Mouse (Mus musculus) left cerebral cortex, adult 18-20 months (tissue): Measurements from ENCODE around the gene Myh3. TPM values are rescaled to one million over a fixed set of nuclear protein-coding genes. Genes with fewer than 3 reads are reported as not detected.

Experiments used
- DNase-seq, 2 experiments: peaks; one replicate each; pipeline ENCODE4 v3.0.0; 2021 to 2022; ENCODE audit warnings: low spot score in 2 of 2, mixed read lengths in 1 of 2
- total RNA-seq, 2 experiments: library from RNA; stranded (reverse); gene quantifications; 2 replicates each; pipeline ENCODE4 v1.2.3; 2021

Gene Myh3
- total RNA-seq, 2 experiments from 2014 or later: 4.1 to 4.2 TPM

GRCm38 (mm10) chr11:67104242-67104641, 26.1 kb downstream of the Myh3 start:
- no peak for DNase-seq

DNA sequence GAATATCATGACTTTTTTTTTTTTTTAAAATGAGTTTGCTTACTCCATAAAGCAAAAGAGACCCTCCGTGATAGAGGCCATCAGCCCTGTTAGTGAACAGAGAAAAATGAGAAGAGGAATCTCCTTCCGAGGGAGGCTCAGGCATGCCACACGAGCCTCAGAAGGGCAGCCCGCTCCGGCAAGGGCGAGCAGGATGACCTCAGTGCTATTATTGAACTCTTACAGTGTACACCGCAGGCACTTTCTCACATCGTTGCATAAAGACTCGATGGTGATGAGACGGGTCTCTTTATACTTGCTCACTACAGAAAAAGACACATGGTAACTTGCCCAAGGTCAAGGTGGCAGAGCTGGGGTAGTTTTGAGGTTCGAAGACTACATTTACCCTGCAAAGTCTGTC, 26.6 kb downstream of the Myh3 start:
- DNase-seq: no peak

GRCm38 (mm10) chr11:67105689-67106088, 27.6 kb downstream of the Myh3 start:
- DNase-seq: no peak

- DNase-seq: no peak
Measured at GRCm38 (mm10) chr11:67106973-67107372, 28.9 kb downstream of the Myh3 start.

DNA sequence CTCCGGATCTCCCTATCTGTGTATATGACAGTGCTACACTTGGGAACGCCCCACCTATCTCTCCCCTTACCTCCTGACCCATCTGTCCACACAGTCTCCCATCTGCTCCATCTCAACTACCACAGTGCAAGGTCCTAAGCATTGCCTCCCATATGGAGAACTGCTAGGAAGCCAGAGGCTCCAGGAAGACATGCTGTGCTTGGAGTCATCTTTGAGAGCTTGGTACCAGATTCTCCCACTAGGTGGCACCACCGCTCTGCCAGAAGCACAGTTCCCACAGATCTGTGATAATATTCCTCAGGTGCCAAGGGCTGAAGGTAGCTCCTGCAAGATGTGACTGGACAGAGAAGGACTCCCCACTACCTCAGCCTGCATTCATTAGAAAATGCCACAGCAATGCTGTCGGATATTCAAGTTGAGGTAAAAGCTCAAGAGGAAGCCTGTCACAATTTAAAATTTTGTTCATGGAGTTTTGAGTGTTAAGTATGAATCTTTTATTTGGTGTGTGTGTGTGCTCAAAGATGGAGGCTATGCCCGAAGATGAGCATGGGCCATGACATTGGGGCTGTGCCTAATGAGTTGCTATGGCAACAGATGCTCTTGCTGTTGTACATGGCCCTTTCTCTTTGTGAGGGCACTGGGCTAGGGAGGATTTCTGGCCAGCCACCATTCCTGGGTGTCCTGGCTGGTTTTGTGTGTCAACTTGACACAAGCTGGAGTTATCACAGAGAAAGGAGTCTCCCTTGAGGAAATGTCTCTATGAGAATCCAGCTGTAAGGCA, 32.3 kb downstream of the Myh3 start:
- peak; percentile 86 to 92 for DNase-seq

DNA sequence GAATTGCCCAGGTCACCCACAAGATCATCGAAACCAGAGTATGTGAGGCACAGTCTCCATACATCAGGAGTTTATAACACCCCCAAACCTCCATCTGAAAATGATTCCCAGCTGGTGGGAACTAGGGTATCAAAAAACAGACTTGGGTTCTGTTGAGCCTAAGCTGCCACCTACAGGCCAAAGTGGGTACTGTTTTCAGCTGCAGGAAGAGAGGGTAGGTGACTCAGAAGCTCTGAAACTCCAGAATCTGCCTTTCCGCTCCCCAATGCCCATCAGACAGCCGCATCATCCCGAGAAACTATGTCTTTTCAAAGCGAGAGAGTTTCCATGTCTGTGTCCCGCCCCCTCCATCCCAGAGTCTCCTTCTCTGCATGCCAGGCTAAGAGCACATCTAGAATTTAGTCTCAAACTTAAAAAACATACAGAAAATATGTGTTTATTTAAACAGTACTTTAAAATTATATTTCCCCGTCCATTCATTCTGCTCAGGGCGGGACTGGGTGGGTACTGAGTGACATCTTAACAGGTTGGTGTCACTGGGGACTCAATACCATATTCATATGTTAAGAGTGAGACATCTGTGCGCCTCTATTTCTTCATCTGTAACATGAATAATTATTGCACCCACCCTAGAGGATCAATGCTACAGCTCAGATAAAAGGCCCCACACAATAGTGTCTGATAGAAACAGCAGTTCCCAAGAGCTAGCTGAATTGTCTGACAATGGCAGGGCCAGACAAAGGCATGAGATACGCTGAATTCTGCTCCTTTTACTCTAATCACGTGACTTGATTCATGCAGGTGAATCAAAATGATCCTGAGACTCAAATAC, 34.1 kb downstream of the Myh3 start:
- DNase-seq: peak; percentile 68 to 84

GRCm38 (mm10) chr11:67112851-67113202, 34.7 kb downstream of the Myh3 start:
- DNase-seq: peak; percentile 73 to 87

DNA sequence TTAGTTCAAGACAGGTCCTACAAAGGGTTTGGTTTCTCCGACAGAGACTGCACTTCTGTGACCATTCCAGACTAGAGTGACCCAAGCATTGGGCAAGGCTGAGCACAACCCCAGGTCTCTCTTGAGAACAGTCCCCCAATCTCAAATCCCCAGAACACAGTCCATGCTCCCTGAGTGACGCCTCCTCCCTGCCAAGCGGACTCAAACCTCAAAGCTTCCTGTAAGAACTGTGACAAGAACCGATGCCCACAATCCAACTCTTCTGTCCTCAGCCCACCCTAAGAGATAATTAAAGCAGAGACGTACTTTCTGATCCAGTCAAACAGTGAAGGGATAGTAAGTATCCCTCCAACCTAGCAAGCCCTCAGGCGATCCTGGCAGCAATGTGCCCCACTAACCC, 35.3 kb downstream of the Myh3 start:
- no peak for DNase-seq

DNA sequence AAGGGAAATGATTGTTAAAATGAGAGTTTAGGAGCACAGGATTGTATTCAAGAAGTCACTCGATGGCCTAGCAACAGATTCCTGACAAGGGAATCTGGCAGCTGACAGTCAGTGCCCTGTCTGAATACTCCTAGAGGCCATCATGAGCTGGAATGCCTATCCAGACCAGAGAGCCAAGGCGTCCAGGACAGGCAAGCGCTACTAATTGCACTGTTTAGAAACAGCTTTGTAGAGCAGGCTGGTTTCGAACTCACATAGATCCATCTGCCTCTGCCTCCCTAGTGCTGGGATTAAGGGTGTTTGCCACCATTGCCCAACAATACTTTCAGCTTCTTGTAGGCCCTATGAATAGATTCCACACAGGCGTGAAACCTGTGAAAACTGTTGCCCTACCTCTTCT, 36.2 kb downstream of the Myh3 start:
- DNase-seq: no peak

GRCm38 (mm10) chr11:67114901-67115300, 36.8 kb downstream of the Myh3 start:
- no peak for DNase-seq

DNA sequence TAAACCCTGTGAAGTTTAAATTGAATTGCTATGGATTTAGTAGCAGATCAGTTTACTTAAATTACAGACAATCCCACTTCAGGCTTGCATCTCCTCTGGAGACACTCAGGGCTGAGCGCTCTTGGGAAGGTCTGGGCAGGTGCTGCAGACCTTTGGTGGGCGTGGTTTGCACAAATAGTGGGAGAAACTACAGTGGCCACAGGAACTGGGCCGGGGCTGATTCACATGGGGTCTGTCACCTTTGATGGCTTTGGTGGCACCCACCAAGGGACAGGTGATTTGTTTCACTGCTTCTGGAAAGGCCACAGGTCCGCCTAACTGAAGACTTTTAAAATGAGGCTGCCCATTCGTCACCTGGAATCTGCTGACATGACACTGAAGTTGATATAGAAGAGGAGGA, 38.6 kb downstream of the Myh3 start:
- DNase-seq: no peak

DNA sequence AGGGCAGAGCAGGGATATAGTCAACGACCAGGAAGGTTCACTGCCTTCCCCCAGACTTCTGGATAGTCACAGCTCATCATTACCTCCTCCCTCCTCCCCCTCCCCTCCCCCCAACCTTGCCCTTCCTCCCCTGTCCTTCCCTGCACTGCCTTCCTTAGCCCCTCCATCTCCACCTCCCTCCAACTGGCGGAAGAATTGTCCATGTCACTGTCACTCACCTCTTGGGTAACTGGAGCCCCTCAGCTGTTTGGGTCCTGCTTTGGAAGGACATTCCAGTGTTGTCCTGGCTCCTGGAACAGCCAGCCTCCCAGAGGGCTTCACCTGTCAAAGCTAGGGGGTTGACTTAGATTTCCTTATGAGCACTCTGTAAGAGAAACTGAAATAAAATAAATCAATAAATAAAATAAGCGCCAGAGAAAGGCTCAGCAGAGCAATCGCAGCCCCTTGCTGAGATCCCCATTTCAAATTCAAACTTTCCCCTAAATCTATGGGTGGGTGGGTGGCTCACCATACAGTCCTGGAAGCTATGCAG, 41.5 kb downstream of the Myh3 start:
- no peak for DNase-seq

- no peak for DNase-seq
Measured at GRCm38 (mm10) chr11:67120697-67121294, 42.7 kb downstream of the Myh3 start.

DNA sequence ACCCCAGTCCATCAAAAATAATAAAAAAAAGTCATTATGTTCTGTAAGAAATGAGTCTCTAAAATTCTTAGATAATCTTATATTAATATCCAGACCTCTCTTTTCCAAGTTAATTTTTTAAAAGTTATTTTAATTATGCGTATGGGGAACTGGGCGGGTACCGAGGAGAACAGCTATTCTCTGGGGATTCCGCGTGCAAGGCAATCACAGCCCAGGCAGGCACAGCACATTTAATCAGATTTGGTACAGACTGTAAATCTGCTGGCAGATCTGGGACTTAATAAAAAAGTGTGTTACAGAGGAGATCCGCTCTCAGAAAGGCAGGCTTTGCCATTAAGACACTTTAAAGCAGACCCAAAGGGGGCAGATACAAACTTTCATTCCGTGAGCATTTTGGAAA, 46.8 kb downstream of the Myh3 start:
- DNase-seq: no peak

GRCm38 (mm10) chr11:67125361-67125760, 47.3 kb downstream of the Myh3 start:
- DNase-seq: peak; percentile 69 to 82

DNA sequence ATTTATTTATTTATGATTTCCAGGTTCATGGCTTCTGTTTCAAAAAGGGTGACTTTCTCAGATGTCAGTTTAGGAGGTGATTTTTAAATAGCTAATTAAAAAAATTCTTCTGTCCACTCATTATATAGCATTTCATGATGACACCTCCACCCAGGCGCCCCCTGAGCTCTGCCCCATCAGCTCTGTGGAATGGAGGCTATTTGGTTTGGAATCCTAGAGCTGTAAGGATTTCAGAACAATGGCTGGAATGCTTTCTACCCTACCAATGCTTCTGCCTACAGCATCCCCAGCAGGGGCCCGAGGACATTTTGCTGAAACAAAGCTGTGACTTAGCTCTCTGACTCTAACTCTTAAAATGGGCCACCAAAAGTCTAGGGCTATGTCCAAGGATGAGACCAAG, 55.4 kb downstream of the Myh3 start:
- no peak for DNase-seq

- no peak for DNase-seq
Measured at GRCm38 (mm10) chr11:67134654-67135053, 56.6 kb downstream of the Myh3 start.

DNA sequence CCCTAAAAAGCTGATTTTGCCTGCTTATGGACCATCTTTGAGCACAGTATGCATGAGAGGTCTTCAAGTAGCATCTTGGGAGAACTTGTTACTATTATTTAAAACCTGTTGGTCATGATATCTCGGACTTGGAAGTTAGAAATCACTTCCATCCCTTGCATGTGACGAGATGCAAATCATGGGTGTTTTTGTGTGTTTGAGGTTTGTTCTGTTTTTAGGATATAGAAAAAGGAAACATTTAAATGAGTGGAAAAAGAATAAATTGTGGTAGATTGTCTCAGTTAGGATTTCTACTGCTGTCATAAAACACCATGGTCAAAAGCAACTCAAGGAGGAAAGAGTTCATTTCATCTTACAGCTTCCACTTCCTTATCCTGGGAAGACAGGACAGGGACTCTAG, 57.4 kb downstream of the Myh3 start:
- no peak for DNase-seq

DNA sequence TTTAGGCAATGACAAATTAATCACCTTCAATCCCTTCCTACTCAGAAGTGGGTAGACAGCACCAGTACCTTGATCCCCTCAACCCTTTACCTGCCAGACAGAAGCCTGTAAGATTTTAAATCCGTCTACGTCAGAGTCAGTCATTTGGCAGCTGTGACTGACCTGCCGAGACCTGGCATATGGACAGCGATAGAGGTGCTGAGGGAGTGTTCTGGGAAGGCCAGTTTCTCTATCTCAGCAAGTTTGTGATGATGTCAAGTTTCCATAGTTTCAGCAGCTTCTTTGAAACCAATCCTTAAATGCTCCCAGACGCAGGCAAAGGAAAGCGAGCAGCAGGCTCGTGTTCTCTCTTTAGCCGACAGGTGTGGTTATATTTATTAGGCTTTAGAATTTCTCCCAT, 61.5 kb downstream of the Myh3 start:
- no peak for DNase-seq

DNA sequence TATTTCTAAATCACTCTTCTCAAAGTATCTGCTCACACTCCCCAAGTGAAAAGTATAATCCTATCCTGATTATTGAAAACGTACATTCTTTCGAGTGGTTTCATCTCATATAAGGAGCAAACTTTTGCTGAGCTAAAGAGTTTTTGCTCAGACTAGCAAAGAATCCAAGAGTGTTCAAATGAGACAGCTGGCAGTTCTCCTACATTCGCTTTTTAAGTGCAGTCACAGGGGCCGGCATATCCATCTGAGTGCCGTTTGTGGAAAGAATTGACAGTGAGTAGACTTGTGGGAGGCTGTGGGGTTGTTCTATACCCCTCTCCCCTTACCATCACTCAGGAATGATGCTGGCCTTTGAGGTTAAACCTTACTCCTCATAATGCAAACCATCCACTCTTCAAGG, 62.1 kb downstream of the Myh3 start:
- DNase-seq: no peak

GRCm38 (mm10) chr11:67141031-67141430, 62.9 kb downstream of the Myh3 start:
- no peak for DNase-seq

DNA sequence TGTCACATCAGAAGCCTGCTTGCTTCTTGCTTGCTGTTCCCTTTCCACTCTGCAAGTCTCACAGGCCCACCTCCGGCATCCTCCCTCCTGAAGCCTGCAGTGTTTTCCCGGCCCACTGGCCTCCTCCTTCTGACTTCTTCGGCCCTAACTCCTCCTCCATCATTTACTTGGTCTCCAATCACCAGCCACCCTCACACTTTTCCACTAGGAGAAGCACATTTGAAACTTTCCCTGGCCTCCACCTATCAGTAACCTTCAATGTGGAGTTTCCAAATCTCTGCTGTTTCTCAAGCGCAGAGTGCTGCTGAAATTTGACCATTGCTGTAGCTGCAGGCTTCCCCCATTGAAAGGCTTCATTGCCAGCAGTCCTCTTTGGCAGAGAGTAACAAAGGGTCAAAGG, 63.9 kb downstream of the Myh3 start:
- DNase-seq: no peak
